Mouse (Mus musculus): Measurements from ENCODE around the gene Pgm2. TPM values are rescaled to one million over a fixed set of nuclear protein-coding genes. Genes with fewer than 3 reads are reported as not detected.

Gene Pgm2
- polyA plus RNA-seq, 1 experiment from 2014 or later = 18.4 TPM

GRCm38 (mm10) chr5:64159781-64160704 is 67.3 kb downstream of the Pgm2 start:
- Histone ChIP-seq H3K4me2 (ENCODE audit: low read depth, low read length) (peak overlapping the region; percentile 100), H3K9me3 (ENCODE audit: control insufficient read depth, low read length) (no peaks in the 10 kb centered on the region), H3K27me3 (ENCODE audit: control insufficient read depth, insufficient read depth, low read length) (peaks cover 10% of the 10 kb centered on the region; the same call in 1 of the 2 replicates), H3K27ac (ENCODE audit: low read depth, low read length) (no peak overlapping the region), H3K4me3 (ENCODE audit: low read depth, low read length) (peak overlapping the region; percentile 60), H3K9ac (replicated peaks; ENCODE audit: low read depth, low read length) (peak overlapping the region; percentile 61), H3K36me3 (ENCODE audit: control insufficient read depth, insufficient read depth, low read length) (no peaks in the 10 kb centered on the region), H3K4me1 (ENCODE audit: control insufficient read depth, insufficient read depth, low read length) (0 out of 2 replicates have a peak, but pooled peaks cover 2% of the 10 kb centered on the region)
- under 1% methylated on average over 46 of the region's 63 CpGs for WGBS
- peak; percentile 84 for ATAC-seq (ENCODE audit: low read depth)

DNA sequence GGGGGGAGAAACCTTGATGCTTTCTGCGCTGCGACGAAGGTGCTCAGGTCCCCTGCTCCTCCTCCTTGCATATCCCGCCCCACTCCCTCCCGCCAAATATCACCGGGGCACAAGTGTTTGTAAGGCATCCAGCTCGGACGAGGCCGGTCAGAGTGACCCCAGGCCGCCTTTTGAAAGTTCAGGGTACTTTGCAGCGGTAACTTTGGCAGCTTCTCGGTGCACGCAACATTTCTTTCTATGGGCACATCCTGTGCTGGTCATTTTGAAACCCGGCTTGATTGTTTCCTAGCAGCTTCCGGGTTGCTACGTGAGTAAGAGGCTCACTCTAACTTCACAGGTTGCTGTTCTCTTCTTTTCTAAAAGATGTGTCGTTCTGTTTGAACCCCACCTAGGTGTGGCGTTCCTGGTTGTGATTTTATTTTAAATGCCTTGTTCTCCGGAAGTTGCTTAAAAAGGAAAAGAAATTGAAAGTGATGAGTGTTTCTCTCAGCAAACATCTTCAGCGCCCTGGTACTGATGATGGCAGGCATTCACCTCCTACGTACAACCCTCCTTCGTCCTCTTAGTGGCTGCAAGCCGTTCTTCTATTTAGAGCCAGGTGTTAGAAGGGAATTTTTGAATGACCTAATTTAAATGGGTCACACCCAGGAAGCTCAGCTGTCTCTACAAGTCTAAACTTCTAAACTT is 68.1 kb downstream of the Pgm2 start:
- Histone ChIP-seq H3K27me3 (ENCODE audit: control insufficient read depth, insufficient read depth, low read length) (peaks cover 10% of the 10 kb centered on the region; the same call in 1 of the 2 replicates), H3K9ac (replicated peaks; ENCODE audit: low read depth, low read length) (peak overlapping the region; percentile 61; the same call in 1 of the 2 replicates), H3K9me3 (ENCODE audit: control insufficient read depth, low read length) (no peaks in the 10 kb centered on the region), H3K4me2 (ENCODE audit: low read depth, low read length) (peak overlapping the region; percentile 100), H3K4me1 (ENCODE audit: control insufficient read depth, insufficient read depth, low read length) (0 out of 2 replicates have a peak, but pooled peaks cover 2% of the 10 kb centered on the region), H3K36me3 (ENCODE audit: control insufficient read depth, insufficient read depth, low read length) (no peaks in the 10 kb centered on the region), H3K4me3 (ENCODE audit: low read depth, low read length) (peak overlapping the region; percentile 60), H3K27ac (ENCODE audit: low read depth, low read length) (no peak overlapping the region)
- 2% methylated on average over 23 of the region's 23 CpGs for WGBS
- no peak for ATAC-seq (ENCODE audit: low read depth)

DNA sequence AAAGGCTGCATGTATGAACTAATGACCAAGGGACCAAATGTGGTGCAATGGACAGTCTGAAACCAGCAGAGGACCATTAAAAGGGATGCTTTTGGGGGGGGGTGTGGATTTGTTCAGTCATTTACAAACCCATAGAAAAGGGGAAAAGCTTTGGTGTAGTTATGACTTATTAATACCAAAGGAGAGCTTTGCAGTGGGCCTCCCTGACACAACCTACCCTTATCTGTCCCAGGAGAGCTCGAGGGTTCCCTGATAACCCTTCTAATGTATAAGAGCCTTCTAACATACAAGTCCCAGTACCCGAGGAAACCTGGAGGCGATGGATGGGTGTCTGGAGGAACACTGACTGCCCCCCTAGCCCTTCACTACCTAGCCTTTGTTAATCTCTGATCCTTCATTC is 69.2 kb downstream of the Pgm2 start:
- 86% methylated on average over 3 of the region's 3 CpGs for WGBS
- Histone ChIP-seq H3K9ac (replicated peaks; ENCODE audit: low read depth, low read length) (no peak overlapping the region), H3K27ac (ENCODE audit: low read depth, low read length) (no peak overlapping the region), H3K36me3 (ENCODE audit: control insufficient read depth, insufficient read depth, low read length) (no peaks in the 10 kb centered on the region), H3K9me3 (ENCODE audit: control insufficient read depth, low read length) (no peaks in the 10 kb centered on the region), H3K4me2 (ENCODE audit: low read depth, low read length) (no peak overlapping the region), H3K27me3 (ENCODE audit: control insufficient read depth, insufficient read depth, low read length) (peaks cover 10% of the 10 kb centered on the region; the same call in 1 of the 2 replicates), H3K4me3 (ENCODE audit: low read depth, low read length) (no peak overlapping the region), H3K4me1 (ENCODE audit: control insufficient read depth, insufficient read depth, low read length) (0 out of 2 replicates have a peak, but pooled peaks cover 2% of the 10 kb centered on the region)
- no peak for ATAC-seq (ENCODE audit: low read depth)

- ATAC-seq (ENCODE audit: low read depth) = no peak
- H3K9me3 ChIP-seq (ENCODE audit: control insufficient read depth, low read length) = no peaks in the 10 kb centered on the region
- H3K27ac ChIP-seq (ENCODE audit: low read depth, low read length) = no peak overlapping the region
- peaks cover 10% of the 10 kb centered on the region; the same call in 1 of the 2 replicates for H3K27me3 ChIP-seq (ENCODE audit: control insufficient read depth, insufficient read depth, low read length)
- 89% methylated on average over 5 of the region's 5 CpGs for WGBS
- H3K36me3 ChIP-seq (ENCODE audit: control insufficient read depth, insufficient read depth, low read length) = no peaks in the 10 kb centered on the region
- H3K4me2 ChIP-seq (ENCODE audit: low read depth, low read length) = no peak overlapping the region
- H3K4me1 ChIP-seq (ENCODE audit: control insufficient read depth, insufficient read depth, low read length) = 0 out of 2 replicates have a peak, but pooled peaks cover 2% of the 10 kb centered on the region
- H3K4me3 ChIP-seq (ENCODE audit: low read depth, low read length) = no peak overlapping the region
- H3K9ac ChIP-seq (replicated peaks; ENCODE audit: low read depth, low read length) = no peak overlapping the region
Measured at GRCm38 (mm10) chr5:64162582-64162981, 69.8 kb downstream of the Pgm2 start.

DNA sequence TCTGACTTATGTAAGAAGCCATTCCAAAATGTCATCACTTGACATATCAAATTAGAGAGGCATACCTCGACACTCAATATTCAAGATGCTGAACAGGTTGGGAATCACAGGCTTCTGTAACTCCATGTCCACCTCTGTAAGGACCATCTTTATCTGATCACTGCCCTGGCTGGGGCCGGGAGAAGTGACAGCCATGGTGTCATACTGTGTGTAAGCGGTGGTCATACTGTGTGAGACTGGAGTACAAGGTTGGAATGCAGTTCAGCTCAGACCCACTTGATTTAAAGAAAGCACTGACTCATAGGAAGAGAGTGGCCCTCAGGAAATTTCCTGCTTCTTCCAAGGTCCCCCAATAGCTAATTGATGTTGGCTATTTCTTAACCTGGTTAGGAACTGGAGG is 71.7 kb downstream of the Pgm2 start:
- Histone ChIP-seq H3K4me2 (ENCODE audit: low read depth, low read length) (no peak overlapping the region), H3K4me1 (ENCODE audit: control insufficient read depth, insufficient read depth, low read length) (0 out of 2 replicates have a peak, but pooled peaks cover 2% of the 10 kb centered on the region), H3K27ac (ENCODE audit: low read depth, low read length) (no peak overlapping the region), H3K4me3 (ENCODE audit: low read depth, low read length) (no peak overlapping the region), H3K27me3 (ENCODE audit: control insufficient read depth, insufficient read depth, low read length) (peaks cover 6% of the 10 kb centered on the region; the same call in 1 of the 2 replicates), H3K9me3 (ENCODE audit: control insufficient read depth, low read length) (no peaks in the 10 kb centered on the region), H3K9ac (replicated peaks; ENCODE audit: low read depth, low read length) (no peak overlapping the region), H3K36me3 (ENCODE audit: control insufficient read depth, insufficient read depth, low read length) (no peaks in the 10 kb centered on the region)
- 92% methylated on average over 3 of the region's 3 CpGs for WGBS
- ATAC-seq (ENCODE audit: low read depth) = no peak

DNA sequence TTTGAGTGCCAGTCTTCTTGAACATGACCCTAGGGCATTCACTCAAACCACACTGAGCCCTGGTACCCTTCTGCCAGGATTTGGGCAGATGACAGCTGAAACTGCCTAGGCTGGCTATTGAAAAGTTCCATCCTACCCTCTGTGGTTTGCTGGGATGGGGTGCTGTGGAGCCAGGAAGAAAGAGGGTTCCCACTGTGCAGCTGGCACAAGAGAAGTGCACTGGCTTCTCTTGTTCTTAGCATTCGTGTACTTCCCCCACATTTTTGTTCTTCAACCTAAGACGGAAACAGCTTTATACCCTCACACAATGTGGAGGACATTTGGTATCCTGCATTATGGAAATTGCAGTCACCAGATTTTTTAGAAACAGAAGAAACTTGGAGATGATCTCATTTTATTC is 73.1 kb downstream of the Pgm2 start:
- peaks cover 5% of the 10 kb centered on the region; the same call in 1 of the 2 replicates for H3K27me3 ChIP-seq (ENCODE audit: control insufficient read depth, insufficient read depth, low read length)
- no peaks in the 10 kb centered on the region for H3K9me3 ChIP-seq (ENCODE audit: control insufficient read depth, low read length)
- H3K27ac ChIP-seq (ENCODE audit: low read depth, low read length) = no peak overlapping the region
- no peak overlapping the region for H3K4me3 ChIP-seq (ENCODE audit: low read depth, low read length)
- H3K9ac ChIP-seq (replicated peaks; ENCODE audit: low read depth, low read length) = no peak overlapping the region
- H3K4me2 ChIP-seq (ENCODE audit: low read depth, low read length) = no peak overlapping the region
- 0 out of 2 replicates have a peak, but pooled peaks cover 1% of the 10 kb centered on the region for H3K4me1 ChIP-seq (ENCODE audit: control insufficient read depth, insufficient read depth, low read length)
- 54% methylated on average over 2 of the region's 2 CpGs for WGBS
- H3K36me3 ChIP-seq (ENCODE audit: control insufficient read depth, insufficient read depth, low read length) = no peaks in the 10 kb centered on the region
- no peak for ATAC-seq (ENCODE audit: low read depth)

DNA sequence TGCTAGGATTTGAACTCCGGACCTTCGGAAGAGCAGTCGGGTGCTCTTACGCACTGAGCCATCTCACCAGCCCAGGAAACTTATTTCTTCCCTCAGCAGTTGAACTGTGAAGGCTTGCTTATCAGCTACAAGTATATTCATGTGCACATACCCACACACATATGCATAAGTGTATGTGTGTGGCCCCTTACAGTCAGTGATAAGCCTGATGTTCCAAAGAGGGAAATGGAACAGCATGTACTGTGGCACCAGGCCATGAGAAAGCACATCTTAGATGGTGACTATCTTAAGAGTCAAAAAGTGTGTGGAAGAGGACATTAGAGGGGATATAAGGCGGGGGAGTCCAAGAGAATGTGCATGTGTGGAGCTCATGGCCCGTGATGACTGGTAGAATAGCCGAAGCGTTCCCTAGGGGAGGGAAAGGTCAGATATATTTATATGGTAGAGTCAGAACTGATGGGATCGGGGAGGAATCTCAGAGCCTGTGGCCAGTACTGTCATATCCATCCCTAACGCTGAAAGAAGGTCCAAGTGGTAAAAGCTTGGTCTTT is 76.3 kb downstream of the Pgm2 start:
- no peak overlapping the region for H3K4me3 ChIP-seq (ENCODE audit: low read depth, low read length)
- no peak overlapping the region for H3K27ac ChIP-seq (ENCODE audit: low read depth, low read length)
- H3K9me3 ChIP-seq (ENCODE audit: control insufficient read depth, low read length) = no peaks in the 10 kb centered on the region
- H3K36me3 ChIP-seq (ENCODE audit: control insufficient read depth, insufficient read depth, low read length) = no peaks in the 10 kb centered on the region
- ATAC-seq (ENCODE audit: low read depth) = no peak
- H3K27me3 ChIP-seq (ENCODE audit: control insufficient read depth, insufficient read depth, low read length) = no peaks in the 10 kb centered on the region
- no peak overlapping the region for H3K4me2 ChIP-seq (ENCODE audit: low read depth, low read length)
- H3K4me1 ChIP-seq (ENCODE audit: control insufficient read depth, insufficient read depth, low read length) = no peaks in the 10 kb centered on the region
- 90% methylated on average over 10 of the region's 10 CpGs for WGBS
- H3K9ac ChIP-seq (replicated peaks; ENCODE audit: low read depth, low read length) = no peak overlapping the region

- Histone ChIP-seq H3K4me2 (ENCODE audit: low read depth, low read length) (no peak overlapping the region), H3K9me3 (ENCODE audit: control insufficient read depth, low read length) (no peaks in the 10 kb centered on the region), H3K36me3 (ENCODE audit: control insufficient read depth, insufficient read depth, low read length) (no peaks in the 10 kb centered on the region), H3K27ac (ENCODE audit: low read depth, low read length) (no peak overlapping the region), H3K4me3 (ENCODE audit: low read depth, low read length) (no peak overlapping the region), H3K9ac (replicated peaks; ENCODE audit: low read depth, low read length) (no peak overlapping the region), H3K27me3 (ENCODE audit: control insufficient read depth, insufficient read depth, low read length) (no peaks in the 10 kb centered on the region), H3K4me1 (ENCODE audit: control insufficient read depth, insufficient read depth, low read length) (no peaks in the 10 kb centered on the region)
- WGBS = 77% methylated on average over 3 of the region's 3 CpGs
- ATAC-seq (ENCODE audit: low read depth) = no peak
Measured at GRCm38 (mm10) chr5:64172884-64173283, 80.1 kb downstream of the Pgm2 start.

Data from neural tube, embryonic 14.5 days (tissue).